Mouse (Mus musculus): ENCODE data around the gene Gm438.

GRCm38 (mm10) chr4:144749139-144749538 is 37.2 kb downstream of the Gm438 start:
- no peak for TF ChIP-seq ZC3H11A (IDR thresholded peaks at IDR 0.05; ENCODE audit: borderline replicate concordance, low read depth, low read length)
- TF ChIP-seq MAFK (IDR thresholded peaks at IDR 0.05; ENCODE audit: insufficient read depth, low read depth, low read length), result no peak
- TF ChIP-seq HCFC1 (IDR thresholded peaks at IDR 0.05; ENCODE audit: borderline replicate concordance, insufficient read depth, low read length), result no peak
